Mouse (Mus musculus) frontal cortex, adult (tissue): ENCODE measurements around the gene Anp32b.

Source experiments
- ATAC-seq: cut with Nextera tagmentation; 2 replicates; pipeline ENCODE4 v1.9.2; 2017; ENCODE audit warnings: mild to moderate bottlenecking, moderate library complexity, mixed read lengths; ENCODE audit not compliant: low TSS enrichment

The Anp32b gene

GRCm38 (mm10) chr4:46505361-46506057 lies 54.8 kb downstream of the Anp32b start:
- ATAC-seq, result no peak

- peak; percentile 92 for ATAC-seq
Observed at GRCm38 (mm10) chr4:46506801-46507610, 56.3 kb downstream of the Anp32b start.

GRCm38 (mm10) chr4:46507736-46508460 lies 57.2 kb downstream of the Anp32b start:
- ATAC-seq, result peak; percentile 42

GRCm38 (mm10) chr4:46520491-46520890 lies 69.8 kb downstream of the Anp32b start:
- no peak for ATAC-seq

GRCm38 (mm10) chr4:46521457-46521856 lies 70.8 kb downstream of the Anp32b start:
- ATAC-seq, result no peak
